Comparison of ENCODE assay signal across 8 mouse cellular contexts in genomic region chr10:80494732-80495131, GRCm38 (mm10). TPM values are rescaled to one million over a fixed set of nuclear protein-coding genes. Genes with fewer than 3 reads are reported as not detected.
DNase-seq lines count a peak whose midpoint lies in the region; ATAC-seq and TF ChIP-seq lines count a peak whose summit lies in the region.

Gene Onecut3 (plus strand): TSS chr10:80494835.

- H3K4me3 ChIP-seq in forebrain, embryonic 12.5 days (replicated peaks): peak within 1 kb of the TSS; percentile 42
- peak within 1 kb of the TSS; percentile 40 for H3K4me3 ChIP-seq in olfactory bulb, adult 2 months (ENCODE audit: insufficient read depth, low read depth, low read length)

- H3K4me2 ChIP-seq in forebrain, embryonic 12.5 days: peak within 1 kb of the TSS; percentile 65

- no peak within 1 kb of the TSS; the same call in 1 of the 2 replicates for H3K9ac ChIP-seq in forebrain, embryonic 12.5 days

- H3K27ac ChIP-seq in forebrain, embryonic 12.5 days: no peak within 1 kb of the TSS
- no peak within 1 kb of the TSS for H3K27ac ChIP-seq in olfactory bulb, adult 2 months (ENCODE audit: insufficient read depth, low read depth, low read length)

- TF ChIP-seq POLR2A in olfactory bulb, adult 2 months (IDR thresholded peaks at IDR 0.05; ENCODE audit: insufficient read depth, low read depth, low read length): no peak

- peak; percentile 63 for ATAC-seq in forebrain, embryonic 12.5 days (ENCODE audit: low FRiP score)
- peak; percentile 84 for ATAC-seq in inflammation-experienced regulatory T-cells, adult 6 months

- 0% methylated on average over 42 of the region's 42 CpGs for WGBS in forebrain, embryonic 12.5 days
- under 1% methylated on average over 42 of the region's 42 CpGs for WGBS in olfactory bulb, adult 2 months

- peak; percentile 10 to 30 for DNase-seq in urinary bladder, adult 18-20 months (ENCODE audit: low spot score in 2 of 2)
- DNase-seq in urinary bladder, adult 2 months (ENCODE audit: low spot score): no peak
- DNase-seq in lung, adult 18-20 months: peak; percentile 30 to 45
- DNase-seq in spleen, adult 12 weeks (ENCODE audit: low spot score): no peak
- DNase-seq in cerebellum, adult 18-20 months: no peak

- no peak for TF ChIP-seq CTCF in olfactory bulb, adult 2 months (IDR thresholded peaks at IDR 0.05; ENCODE audit: insufficient read depth, low read depth, low read length)

- peaks cover 29% of the 10 kb centered on the region for H3K4me1 ChIP-seq in forebrain, embryonic 12.5 days
- H3K4me1 ChIP-seq in olfactory bulb, adult 2 months (ENCODE audit: control insufficient read depth, insufficient read depth, low read length): peaks cover 27% of the 10 kb centered on the region

- H3K36me3 ChIP-seq in forebrain, embryonic 12.5 days (replicated peaks): no peaks in the 10 kb centered on the region

- H3K27me3 ChIP-seq in forebrain, embryonic 12.5 days: peaks cover 100% of the 10 kb centered on the region

- H3K9me3 ChIP-seq in forebrain, embryonic 12.5 days: no peaks in the 10 kb centered on the region

RNA-seq across cellular contexts. Expression of gene Onecut3, which starts in this region (rescaled TPM):
- not detected in 2 replicates for polyA plus RNA-seq in urinary bladder, adult 2 months (2012; rRNA removed)
- polyA plus RNA-seq in forebrain, embryonic 12.5 days (2016; fragmentation: Nextera tagmentation; extraction: Ambion mirVana): 0.68 and 0.83 TPM in 2 replicates
- polyA plus RNA-seq in inflammation-experienced regulatory T-cells, adult 6 months (2017; shearing (Covaris generic)): not detected
- not detected in 2 replicates for polyA plus RNA-seq in olfactory bulb, adult 2 months (2012; ENCODE audit: insufficient read depth, insufficient read length, low replicate concordance, missing spikeins)

Comparison
In these comparisons a context has a peak if more than half of its experiments do, and no peak if none do; other contexts are left out.
1. DNase-seq: peak in urinary bladder, adult 18-20 months (2 of 2) and lung, adult 18-20 months (2 of 2); none in urinary bladder, adult 2 months (single experiment), spleen, adult 12 weeks (single experiment) and cerebellum, adult 18-20 months (0 of 2).
2. Peak in ATAC-seq, H3K4me3 ChIP-seq and H3K4me2 ChIP-seq in forebrain, embryonic 12.5 days; RNA of the gene not detected or under 1 TPM.
3. Peak in ATAC-seq in inflammation-experienced regulatory T-cells, adult 6 months; RNA of the gene not detected or under 1 TPM.